Mouse (Mus musculus) lung, adult 2 months (tissue): ENCODE data around the gene Arhgap10. TPM values are rescaled to one million over a fixed set of nuclear protein-coding genes. Genes with fewer than 3 reads are reported as not detected.

Experiments
- DNase-seq: peaks from one replicate; pipeline ENCODE4 v3.0.0; 2022
- H3K4me1 ChIP-seq: fragments of 200-500 bp; 2 replicates; pipeline ENCODE4 v1.6.1; 2011; ENCODE audit warnings: low read length; ENCODE audit not compliant: control insufficient read depth, insufficient read depth
- H3K4me3 ChIP-seq: fragments of 200-500 bp; replicated peaks from 2 replicates; pipeline ENCODE3; 2011; ENCODE audit warnings: low read depth, mild to moderate bottlenecking, control low read depth, low read length; ENCODE audit errors: extremely low read depth
- CTCF ChIP-seq: fragments of 200-500 bp; IDR thresholded peaks from 2 replicates; pipeline ENCODE4 v1.5.1; 2011; ENCODE audit warnings: mild to moderate bottlenecking, low read length, control low read depth; ENCODE audit not compliant: insufficient read depth
- POLR2A ChIP-seq: fragments of 200-500 bp; IDR thresholded peaks from 2 replicates; pipeline ENCODE4 v1.6.1; 2011; ENCODE audit warnings: low read depth, mild to moderate bottlenecking, control low read depth, low read length, borderline replicate concordance; ENCODE audit errors: extremely low read depth
- WGBS: fragments of 180-500 bp; shearing (Covaris S2); methylation state at CpG from one replicate; pipeline ENCODE4 v1.1.7; 2018; 5-methylcytosine and 5-hydroxymethylcytosine counted together
- polyA plus RNA-seq: library from polyadenylated mRNA; depleted of rRNA; stranded (reverse); fragments of >200 nt; gene quantifications from 2 replicates; pipeline ENCODE4 v1.2.3, GENCODE M21; 2012

Arhgap10 gene
- polyA plus RNA-seq, 1 experiment, result 11.2 TPM

DNA sequence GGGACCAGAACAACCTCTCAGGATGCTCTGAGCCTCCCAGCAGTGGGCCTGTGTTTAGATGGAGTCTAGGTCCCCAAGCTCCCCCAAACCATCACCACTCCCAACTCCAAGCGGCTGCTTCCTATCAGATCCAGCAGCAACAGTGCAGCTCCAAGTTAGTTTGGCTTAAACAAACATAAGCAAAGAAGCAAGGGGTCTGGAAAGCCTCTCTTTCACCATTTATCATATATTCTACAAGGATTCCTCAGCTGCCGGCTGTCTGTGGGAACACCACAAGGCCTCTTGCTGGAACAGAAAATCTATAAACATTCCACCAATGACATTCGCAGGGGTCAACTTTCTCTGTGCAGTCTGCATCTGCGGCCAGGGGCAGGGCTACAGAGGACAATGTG lies 29.5 kb downstream of the Arhgap10 start:
- Histone ChIP-seq H3K4me1 (peaks cover 13% of the 10 kb centered on the region), H3K4me3 (no peak overlapping the region)
- TF ChIP-seq CTCF (no peak), POLR2A (no peak)
- no peak for DNase-seq
- WGBS, result 59% methylated on average over 4 of the region's 4 CpGs

DNA sequence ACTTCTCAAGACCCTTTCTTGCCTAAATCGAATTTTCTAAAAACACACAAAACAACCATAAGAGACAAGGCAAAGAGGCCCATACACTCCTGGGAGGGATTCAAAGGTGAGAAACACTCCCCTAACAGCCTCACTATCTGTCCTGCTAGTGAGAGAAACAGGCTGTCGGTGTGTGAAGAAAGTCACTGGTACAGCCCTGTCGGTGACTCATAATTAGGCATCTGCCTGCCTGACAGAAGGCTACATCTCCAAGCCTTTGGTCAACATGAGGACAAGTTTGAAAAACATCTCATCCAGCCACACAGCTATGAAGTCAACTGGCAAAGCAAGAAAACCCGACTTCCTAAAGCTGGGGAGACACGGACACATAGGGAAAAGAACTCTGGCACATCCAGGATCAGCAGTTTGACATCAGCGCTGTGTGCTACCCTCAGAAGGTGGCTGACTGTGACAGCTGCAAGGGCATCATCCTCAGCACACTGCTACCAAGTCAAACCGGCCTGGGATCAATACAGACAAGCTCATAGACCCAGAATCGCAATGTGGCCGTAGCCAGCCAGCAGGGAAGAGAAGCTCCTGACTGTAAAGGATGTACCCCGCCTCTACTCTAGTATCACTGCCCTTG lies 30.1 kb downstream of the Arhgap10 start:
- 67% methylated on average over 10 of the region's 10 CpGs for WGBS
- H3K4me1 ChIP-seq, result peaks cover 13% of the 10 kb centered on the region
- no peak for DNase-seq
- no peak overlapping the region for H3K4me3 ChIP-seq
- TF ChIP-seq CTCF, result no peak
- TF ChIP-seq POLR2A, result no peak

DNA sequence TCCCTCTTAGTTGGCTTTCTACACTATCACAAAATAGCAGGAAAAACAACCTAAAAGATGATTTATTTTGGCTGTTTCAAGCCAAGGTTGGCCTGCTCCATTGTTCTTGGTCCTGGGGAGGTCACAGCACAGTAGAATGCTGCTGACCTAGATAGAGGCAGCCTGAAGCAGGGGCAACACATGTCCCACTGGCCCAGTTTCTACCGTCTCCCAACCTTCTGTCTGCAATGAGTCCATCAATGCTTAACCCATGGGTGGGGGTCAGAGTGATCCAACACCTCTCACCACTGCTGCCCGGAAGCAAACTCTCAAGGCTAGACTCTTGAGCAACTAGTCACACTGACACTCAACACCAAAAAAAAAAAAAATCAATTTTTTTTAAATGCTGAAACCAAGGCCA lies 31.0 kb downstream of the Arhgap10 start:
- no peak for TF ChIP-seq CTCF
- no peak for TF ChIP-seq POLR2A
- Histone ChIP-seq H3K4me3 (no peak overlapping the region), H3K4me1 (peaks cover 11% of the 10 kb centered on the region)
- 63% methylated on average over 2 of the region's 2 CpGs for WGBS
- no peak for DNase-seq

DNA sequence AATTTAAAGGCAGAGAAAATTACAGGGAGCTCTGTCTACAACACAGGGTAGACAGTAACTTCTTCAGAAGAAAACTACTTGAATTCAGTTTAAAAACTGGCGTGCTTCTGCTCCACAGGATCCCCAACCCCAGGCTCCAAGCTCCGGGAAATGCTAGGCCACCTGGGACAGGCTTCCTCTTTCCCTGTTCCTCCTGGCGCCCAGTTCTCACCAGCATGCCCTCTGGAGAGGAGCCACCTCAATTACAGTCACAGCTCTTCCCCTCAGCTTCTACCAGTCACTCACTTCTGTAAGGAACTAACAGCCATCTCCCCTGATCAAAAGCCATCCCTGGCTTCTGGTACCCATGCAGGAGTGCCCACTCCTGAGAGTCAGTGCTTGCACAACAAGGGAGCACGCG lies 32.9 kb downstream of the Arhgap10 start:
- WGBS, result 78% methylated on average over 5 of the region's 5 CpGs
- DNase-seq, result no peak
- Histone ChIP-seq H3K4me1 (peaks cover 5% of the 10 kb centered on the region; the same call in 1 of the 2 replicates), H3K4me3 (no peak overlapping the region)
- TF ChIP-seq POLR2A, result no peak
- no peak for TF ChIP-seq CTCF

DNA sequence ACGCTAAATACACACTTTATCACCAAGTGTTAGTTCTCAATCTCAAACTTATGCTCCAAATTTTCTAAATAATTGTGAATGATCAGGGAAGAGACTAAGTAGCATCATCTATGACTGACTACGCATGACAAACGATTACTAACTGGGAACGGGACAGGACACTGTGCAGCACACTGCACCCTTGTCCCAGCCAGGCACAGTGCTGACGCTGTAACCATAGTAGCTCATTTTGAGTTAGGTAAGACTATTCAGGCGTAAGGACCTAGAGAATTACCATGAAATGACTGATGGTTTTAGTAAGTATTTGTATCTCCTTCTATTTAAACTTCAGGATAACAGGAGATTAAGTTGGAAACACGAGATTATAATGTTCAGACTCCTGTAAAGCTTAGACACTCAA lies 33.5 kb downstream of the Arhgap10 start:
- TF ChIP-seq CTCF, result no peak
- no peak for TF ChIP-seq POLR2A
- Histone ChIP-seq H3K4me1 (peaks cover 7% of the 10 kb centered on the region; the same call in 1 of the 2 replicates), H3K4me3 (no peak overlapping the region)
- no peak for DNase-seq
- WGBS, result 82% methylated on average over 7 of the region's 7 CpGs

DNA sequence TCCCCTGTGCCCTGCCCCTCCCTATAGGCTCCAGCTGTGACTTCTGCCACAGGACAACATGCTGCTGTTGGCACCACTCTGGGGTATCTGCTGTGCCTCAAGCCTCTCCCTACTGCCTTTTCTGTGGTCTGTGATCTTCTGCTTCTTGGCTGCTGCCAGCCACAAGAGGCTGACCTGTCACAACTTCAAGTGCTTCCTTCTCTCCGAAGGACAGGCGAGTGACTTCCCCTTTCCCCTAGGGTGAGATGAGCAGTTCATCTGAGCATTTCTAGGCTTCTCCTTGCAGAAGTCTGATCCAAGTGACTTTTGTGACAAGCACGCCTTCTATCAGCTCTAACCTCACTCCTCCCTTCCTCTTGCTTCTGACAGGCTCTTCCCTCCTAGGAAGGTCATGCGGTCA lies 34.1 kb downstream of the Arhgap10 start:
- peak; percentile 15 for DNase-seq
- WGBS, result 67% methylated on average over 4 of the region's 4 CpGs
- TF ChIP-seq POLR2A (no peak), CTCF (no peak)
- H3K4me3 ChIP-seq, result no peak overlapping the region
- H3K4me1 ChIP-seq, result peaks cover 7% of the 10 kb centered on the region; the same call in 1 of the 2 replicates

DNA sequence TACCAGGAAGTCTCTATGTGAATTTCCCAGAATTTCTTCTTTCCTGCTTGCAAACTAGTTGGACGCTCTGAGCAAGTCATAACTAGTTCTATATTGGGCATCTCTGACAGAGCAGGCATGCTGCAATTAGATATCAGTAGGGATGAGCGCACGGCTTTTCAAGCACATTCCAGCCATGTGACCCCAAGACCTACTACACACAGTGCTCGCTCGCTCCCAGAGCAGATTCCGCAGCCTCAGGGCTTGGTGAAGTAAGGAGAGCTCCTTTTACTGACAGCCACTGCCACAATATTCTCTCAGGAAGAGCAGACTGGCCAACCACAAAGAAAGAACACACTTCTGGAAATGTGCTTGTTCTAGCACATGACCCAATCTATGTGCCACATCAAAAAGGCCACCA lies 36.0 kb downstream of the Arhgap10 start:
- Histone ChIP-seq H3K4me1 (peaks cover 4% of the 10 kb centered on the region; the same call in 1 of the 2 replicates), H3K4me3 (no peak overlapping the region)
- WGBS, result 66% methylated on average over 6 of the region's 6 CpGs
- DNase-seq, result no peak
- TF ChIP-seq POLR2A, result no peak
- TF ChIP-seq CTCF, result no peak

DNA sequence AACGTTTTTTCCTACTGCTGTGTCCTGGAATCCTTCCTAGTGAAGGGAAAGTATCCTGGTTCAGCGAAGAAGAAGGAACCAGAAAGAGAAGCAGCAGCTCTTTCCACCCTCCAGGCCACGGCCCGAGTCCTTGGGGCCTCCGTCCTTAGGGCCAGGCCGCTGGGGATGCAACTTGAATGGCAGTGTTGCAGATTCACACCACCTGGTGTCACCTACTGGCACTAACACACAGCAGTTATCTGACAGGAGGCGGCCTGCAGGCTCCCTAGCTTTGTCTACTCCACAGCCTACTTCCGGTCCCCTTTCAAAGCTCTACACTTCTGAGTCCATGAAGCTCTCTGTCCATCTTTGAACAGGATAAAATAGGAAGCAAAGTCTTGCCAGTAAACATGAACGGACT lies 37.8 kb downstream of the Arhgap10 start:
- TF ChIP-seq CTCF (no peak), POLR2A (no peak)
- Histone ChIP-seq H3K4me3 (no peak overlapping the region), H3K4me1 (0 out of 2 replicates have a peak, but pooled peaks cover 2% of the 10 kb centered on the region)
- DNase-seq, result no peak
- 64% methylated on average over 9 of the region's 9 CpGs for WGBS

DNA sequence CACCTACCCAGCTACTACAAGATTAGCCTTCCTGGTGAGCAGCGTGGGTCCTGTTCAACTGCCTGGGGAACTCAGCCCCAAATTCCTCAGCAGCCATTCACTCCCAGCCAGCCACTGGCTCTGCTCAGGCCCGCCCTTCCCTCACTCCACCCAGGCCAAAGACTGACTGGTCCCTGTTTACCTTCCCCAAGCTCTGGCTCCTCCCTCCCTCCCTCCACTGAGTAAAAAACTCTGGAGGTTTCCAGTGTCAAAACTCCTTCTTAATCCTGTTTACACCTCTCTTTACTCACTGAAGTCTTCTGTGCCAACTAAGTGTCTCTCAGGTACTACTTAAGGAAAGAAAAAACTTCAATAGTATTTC lies 38.9 kb downstream of the Arhgap10 start:
- DNase-seq, result peak; percentile 43
- 69% methylated on average over 2 of the region's 2 CpGs for WGBS
- no peak for TF ChIP-seq POLR2A
- Histone ChIP-seq H3K4me1 (0 out of 2 replicates have a peak, but pooled peaks cover 2% of the 10 kb centered on the region), H3K4me3 (no peak overlapping the region)

DNA sequence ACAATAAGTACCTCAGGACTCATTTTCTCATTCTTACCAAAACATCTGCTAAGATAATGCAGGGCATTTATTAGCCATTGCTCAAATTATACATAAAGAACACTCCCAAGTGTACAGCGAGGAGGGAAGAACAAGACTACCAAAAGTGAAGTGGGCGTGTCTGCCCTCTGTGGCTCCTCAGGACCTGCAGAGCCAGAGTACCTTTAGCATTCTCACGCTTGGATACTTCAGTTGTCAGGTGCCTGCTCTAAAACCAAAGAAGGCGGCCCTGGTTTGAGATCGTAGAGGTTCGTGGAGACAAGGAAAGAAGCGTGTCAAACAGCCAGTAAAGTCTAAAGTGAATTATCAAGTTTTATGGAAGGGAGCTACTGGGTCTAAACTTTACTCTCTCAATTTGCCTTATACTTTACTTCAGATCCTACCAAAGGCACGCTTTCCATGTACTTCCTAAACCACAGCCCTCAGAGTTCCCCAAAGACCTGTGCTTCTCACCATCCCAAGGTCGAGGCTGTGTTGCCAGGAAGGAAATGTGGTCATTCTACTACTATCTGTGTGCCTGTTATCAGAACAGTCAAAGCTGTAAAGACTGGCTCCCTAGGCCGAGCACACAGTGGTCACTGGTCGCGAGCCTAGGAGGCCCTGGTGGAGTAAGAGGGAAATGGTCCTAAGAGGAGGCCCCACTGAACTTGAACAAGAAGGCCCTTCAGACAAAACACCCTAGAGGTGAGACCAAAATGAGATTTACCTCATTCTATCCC lies 39.4 kb downstream of the Arhgap10 start:
- WGBS, result 62% methylated on average over 12 of the region's 12 CpGs

More for the DNA sequence above, 39.4 kb downstream of the Arhgap10 start:
- TF ChIP-seq POLR2A (no peak), CTCF (no peak)
- no peak for DNase-seq
- 0 out of 2 replicates have a peak, but pooled peaks cover 2% of the 10 kb centered on the region for H3K4me1 ChIP-seq
- no peak overlapping the region for H3K4me3 ChIP-seq
